Mouse (Mus musculus) lung, postnatal 36 days (tissue): Measurements from ENCODE around the gene Gm11213.
A peak's percentile ranks its signal among the peaks of the same experiment; 100 is the strongest.

Source experiments
- DNase-seq: peaks from one replicate; pipeline ENCODE4 v3.0.0; 2022; ENCODE audit warnings: mixed read lengths

Gene Gm11213

GRCm38 (mm10) chr4:63604945-63605344 is at the start of gene Gm11213:
Gene Gm11213 (minus strand): TSS chr4:63605261.
- no peak for DNase-seq

GRCm38 (mm10) chr4:63654381-63654780 is 49.3 kb upstream of the Gm11213 start:
- DNase-seq: peak; percentile 15

GRCm38 (mm10) chr4:63643956-63644726 is 39.1 kb upstream of the Gm11213 start:
- DNase-seq: no peak

- peak; percentile 48 for DNase-seq
Observed at GRCm38 (mm10) chr4:63639842-63640241, 34.8 kb upstream of the Gm11213 start.

- no peak for DNase-seq
Observed at GRCm38 (mm10) chr4:63638603-63639002, 33.5 kb upstream of the Gm11213 start.

GRCm38 (mm10) chr4:63633181-63633580 is 28.1 kb upstream of the Gm11213 start:
- DNase-seq: no peak

- no peak for DNase-seq
Observed at GRCm38 (mm10) chr4:63627111-63627510, 22.1 kb upstream of the Gm11213 start.

- no peak for DNase-seq
Observed at GRCm38 (mm10) chr4:63625563-63626080, 20.6 kb upstream of the Gm11213 start.

- peak; percentile 51 for DNase-seq
Observed at GRCm38 (mm10) chr4:63622378-63622835, 17.3 kb upstream of the Gm11213 start, which contains the start of gene Tex48. Gene Tex48 (minus strand): TSS chr4:63622428.

- DNase-seq: no peak
Observed at GRCm38 (mm10) chr4:63621861-63622260, 16.8 kb upstream of the Gm11213 start.

GRCm38 (mm10) chr4:63608391-63608790 is 3.3 kb upstream of the Gm11213 start:
- no peak for DNase-seq

GRCm38 (mm10) chr4:63605968-63606367 is 907 bp upstream of the Gm11213 start:
- no peak for DNase-seq

- DNase-seq: no peak
Observed at GRCm38 (mm10) chr4:63605545-63605944, 484 bp upstream of the Gm11213 start.

- DNase-seq: no peak
Observed at GRCm38 (mm10) chr4:63601263-63601662, 3.8 kb downstream of the Gm11213 start.

- DNase-seq: peak; percentile 6
Observed at GRCm38 (mm10) chr4:63600786-63601185, 4.3 kb downstream of the Gm11213 start.

GRCm38 (mm10) chr4:63596010-63596409 is 9.1 kb downstream of the Gm11213 start:
- DNase-seq: no peak

- DNase-seq: no peak
Observed at GRCm38 (mm10) chr4:63595259-63595658, 9.8 kb downstream of the Gm11213 start.

- DNase-seq: peak; percentile 38
Observed at GRCm38 (mm10) chr4:63594459-63595110, 10.5 kb downstream of the Gm11213 start.

GRCm38 (mm10) chr4:63590538-63590937 is 14.5 kb downstream of the Gm11213 start:
- no peak for DNase-seq

GRCm38 (mm10) chr4:63589987-63590386 is 15.1 kb downstream of the Gm11213 start:
- peak; percentile 38 for DNase-seq

GRCm38 (mm10) chr4:63586240-63586639 is 18.8 kb downstream of the Gm11213 start:
- DNase-seq: no peak

- no peak for DNase-seq
Observed at GRCm38 (mm10) chr4:63585216-63585615, 19.8 kb downstream of the Gm11213 start.

- DNase-seq: no peak
Observed at GRCm38 (mm10) chr4:63582580-63582979, 22.5 kb downstream of the Gm11213 start.

GRCm38 (mm10) chr4:63580078-63580477 is 25.0 kb downstream of the Gm11213 start:
- DNase-seq: no peak
